Mouse (Mus musculus) adrenal gland, postnatal 4 days (tissue): ENCODE data around the gene Sh3d19. TPM values are rescaled to one million over a fixed set of nuclear protein-coding genes. Genes with fewer than 3 reads are reported as not detected.

Experiments used
- DNase-seq, 2 experiments: peaks; one replicate each; pipeline ENCODE4 v3.0.0; 2021 to 2022; ENCODE audit warnings: low spot score in 2 of 2, mixed read lengths in 2 of 2
- total RNA-seq, 2 experiments: library from RNA; stranded (reverse); gene quantifications; 2 replicates each; pipeline ENCODE4 v1.2.3; 2021

Sh3d19 gene
- total RNA-seq, 2 experiments from 2014 or later = 27.0 to 29.3 TPM

GRCm38 (mm10) chr3:86025341-86026137, 54.6 kb downstream of the Sh3d19 start:
- DNase-seq = no peak

DNA sequence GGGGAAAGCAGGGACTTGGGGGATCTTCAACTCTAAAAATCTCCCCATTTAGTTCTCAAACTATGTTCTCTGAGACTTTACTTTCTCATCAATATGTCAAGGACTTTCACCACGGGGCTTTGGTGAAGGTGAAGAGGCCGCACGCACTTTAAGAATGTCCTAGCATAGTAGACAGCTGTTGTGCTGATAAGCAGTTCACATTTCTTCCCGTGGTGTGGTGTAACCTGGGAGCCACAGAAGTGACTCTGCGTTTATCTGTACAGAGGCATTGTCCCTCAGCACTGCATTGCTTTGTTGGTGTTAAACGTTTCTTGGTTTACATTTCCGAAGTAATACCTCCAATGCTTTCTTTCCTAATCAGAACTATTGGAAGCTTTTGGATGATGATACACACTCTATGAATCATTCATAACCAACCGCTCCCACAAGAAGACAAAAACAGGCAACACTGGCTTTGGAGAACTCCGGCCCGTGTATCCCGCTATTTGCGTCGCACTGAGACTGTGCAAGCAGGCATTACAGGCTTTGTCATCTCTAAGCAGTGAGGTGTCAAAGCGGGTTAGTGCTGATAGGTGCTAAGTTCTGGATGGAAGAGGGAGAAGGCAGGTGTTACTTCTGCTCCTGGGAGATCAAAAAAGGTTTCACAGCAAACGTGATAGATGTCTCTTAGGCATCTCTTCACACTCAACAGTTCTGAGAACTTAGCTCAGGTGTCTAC, 57.9 kb downstream of the Sh3d19 start:
- DNase-seq = no peak

- DNase-seq = no peak
Observed at GRCm38 (mm10) chr3:86030566-86030965, 59.7 kb downstream of the Sh3d19 start.

GRCm38 (mm10) chr3:86033455-86034090, 62.7 kb downstream of the Sh3d19 start:
- DNase-seq = no peak

DNA sequence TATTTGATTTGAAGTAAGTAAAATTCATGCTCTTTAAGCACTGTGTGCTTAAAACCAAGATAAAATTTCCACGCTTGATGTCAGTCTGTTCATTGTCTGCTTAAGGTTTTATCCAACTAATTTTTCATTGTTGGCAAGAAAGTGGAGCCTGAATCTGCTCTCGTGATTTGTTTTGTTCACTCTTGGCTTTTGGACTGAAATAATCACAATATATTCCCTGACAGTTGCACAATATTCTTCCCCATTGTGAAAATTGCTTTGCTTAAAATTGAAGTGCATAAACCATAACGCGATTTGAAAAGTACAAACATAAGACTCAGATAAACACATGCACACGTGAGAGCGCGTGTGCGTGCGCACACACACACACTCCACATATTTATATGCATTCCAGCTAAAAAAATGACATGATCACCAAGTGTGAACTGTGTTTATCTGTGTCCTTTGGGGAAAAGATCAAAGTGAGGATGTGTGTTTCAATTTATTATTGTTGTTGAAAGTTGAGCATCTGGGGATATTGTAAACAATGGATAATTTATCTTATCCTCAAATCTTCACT, 67.1 kb downstream of the Sh3d19 start:
- DNase-seq = no peak

DNA sequence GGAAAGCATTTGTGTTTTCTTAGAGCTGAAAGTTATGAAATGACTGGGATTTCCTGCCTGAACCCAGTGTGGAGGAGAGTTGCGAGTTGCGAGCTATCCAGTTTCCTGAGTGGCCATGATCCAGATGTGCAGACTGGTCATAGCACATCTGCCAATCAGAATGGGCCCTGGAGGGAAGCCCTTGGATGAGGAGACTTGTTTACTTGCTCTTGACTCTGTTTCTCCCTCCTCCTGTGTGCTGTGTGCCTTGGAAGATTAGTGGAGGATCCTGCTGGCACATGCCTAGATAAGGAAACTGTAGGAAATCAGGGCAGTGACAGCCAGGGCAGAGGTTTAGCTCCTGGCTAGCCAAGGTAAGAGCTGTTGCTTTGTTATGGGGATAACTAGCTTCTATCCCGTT, 67.7 kb downstream of the Sh3d19 start:
- DNase-seq = no peak

GRCm38 (mm10) chr3:86040286-86041201, 69.6 kb downstream of the Sh3d19 start:
- no peak for DNase-seq

- DNase-seq = no peak
Observed at GRCm38 (mm10) chr3:86047686-86048408, 76.9 kb downstream of the Sh3d19 start.

GRCm38 (mm10) chr3:86049041-86049440, 78.1 kb downstream of the Sh3d19 start:
- no peak for DNase-seq

DNA sequence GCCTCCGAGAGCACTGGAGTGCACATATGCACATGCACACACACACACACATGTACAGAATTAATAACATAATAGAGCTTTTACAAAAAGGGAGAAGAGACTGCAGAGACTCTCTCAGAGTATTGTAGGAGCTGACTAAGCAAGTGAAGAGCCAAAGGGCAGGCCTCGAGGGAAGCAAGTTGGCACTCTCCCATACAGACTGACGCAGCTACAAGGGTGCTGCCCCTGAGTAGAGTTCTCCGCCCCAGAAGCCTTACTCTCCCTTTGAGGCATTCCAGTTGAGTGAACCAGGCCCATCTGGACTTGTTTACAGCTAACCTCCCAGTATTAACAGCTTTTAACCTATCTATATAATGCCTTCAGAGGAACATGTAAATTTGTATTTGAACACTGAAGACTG, 85.8 kb downstream of the Sh3d19 start:
- DNase-seq = peak in 1 of 2 experiments; percentile 14

DNA sequence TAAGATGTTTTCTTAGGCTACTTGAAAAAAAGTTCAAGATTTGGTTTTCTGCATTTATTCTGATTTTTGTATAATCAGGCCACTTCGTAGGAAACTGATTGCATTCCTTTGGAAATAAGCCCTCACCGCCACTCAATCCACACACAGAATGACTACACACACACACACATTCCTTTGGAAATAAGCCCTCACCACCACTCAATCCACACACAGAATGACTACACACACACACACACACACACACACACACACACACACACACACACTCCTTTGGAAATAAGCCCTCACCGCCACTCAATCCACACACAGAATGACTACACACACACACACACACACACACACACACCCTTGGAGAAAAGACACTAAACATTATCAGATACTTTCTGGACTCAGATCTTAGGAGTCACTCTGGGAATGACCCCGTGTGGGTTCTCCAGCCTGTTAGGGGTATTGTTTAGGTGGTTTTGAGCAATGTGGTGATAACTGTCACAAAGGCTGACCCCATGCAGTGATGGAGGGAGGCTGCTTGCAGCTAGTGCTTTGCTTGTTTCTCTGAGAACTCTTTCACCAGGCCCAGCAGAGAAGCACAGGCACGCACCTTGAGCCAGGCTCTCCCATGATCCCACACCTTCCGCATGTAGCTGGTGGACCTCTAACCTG, 86.7 kb downstream of the Sh3d19 start:
- DNase-seq = no peak

- no peak for DNase-seq
Observed at GRCm38 (mm10) chr3:86069646-86070250, 98.8 kb downstream of the Sh3d19 start.

DNA sequence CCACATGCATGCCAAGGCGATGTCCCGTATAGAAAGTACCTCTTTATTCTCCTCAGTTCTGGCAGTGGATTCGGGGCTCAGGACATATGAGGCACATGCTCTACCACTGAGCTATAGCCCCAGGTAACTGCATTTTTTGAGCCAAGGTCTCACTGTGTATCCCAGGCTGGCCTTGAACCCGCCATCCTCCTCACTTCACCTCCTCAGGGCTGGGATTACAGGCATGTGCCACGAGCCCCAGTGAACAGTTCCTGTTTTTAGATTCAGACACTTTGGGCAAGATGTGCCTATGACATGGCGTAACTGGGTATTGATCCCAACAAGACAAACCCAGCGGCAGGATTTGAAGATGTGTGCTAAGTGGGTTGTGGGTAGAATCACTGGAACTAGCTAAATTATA, 99.9 kb downstream of the Sh3d19 start:
- no peak for DNase-seq

GRCm38 (mm10) chr3:86072066-86072465, 101.2 kb downstream of the Sh3d19 start:
- no peak for DNase-seq

DNA sequence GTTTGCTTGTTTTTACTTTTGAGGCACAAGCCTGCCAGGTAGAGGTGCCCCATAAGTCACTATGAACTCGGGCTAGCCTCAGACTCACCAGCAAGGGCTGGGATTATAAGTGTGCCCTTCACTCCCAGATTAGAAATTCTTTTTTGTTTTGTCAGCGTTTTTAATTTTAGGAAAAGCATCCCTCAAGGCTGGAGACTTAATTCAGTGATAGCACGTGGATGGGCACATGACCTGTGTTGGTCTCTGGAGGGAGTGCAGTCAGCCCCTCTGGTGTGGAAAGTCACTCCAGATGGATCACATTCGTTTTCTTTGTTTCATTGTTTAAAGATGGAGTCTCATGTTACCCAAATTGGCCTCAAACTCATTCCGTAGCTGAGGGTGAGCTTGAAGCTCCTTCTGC, 102.0 kb downstream of the Sh3d19 start:
- no peak for DNase-seq

DNA sequence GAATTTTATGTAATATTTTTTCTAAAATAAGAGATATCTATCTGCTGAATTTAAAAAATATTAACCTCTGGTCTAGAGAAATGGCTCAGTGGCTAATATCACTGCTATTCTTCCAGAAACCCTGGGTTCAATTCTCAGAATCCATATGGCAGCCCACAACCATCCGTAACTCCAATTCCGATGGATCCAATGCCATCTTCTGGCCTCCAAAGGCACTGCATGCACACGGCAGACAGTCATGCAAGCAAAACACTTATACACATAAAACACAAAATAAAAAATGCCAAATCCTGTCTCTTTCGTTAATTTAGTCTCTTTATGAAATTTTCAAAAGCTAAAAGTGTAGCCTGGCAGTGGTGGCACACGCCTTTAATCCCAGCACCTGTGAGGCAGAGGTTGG, 104.7 kb downstream of the Sh3d19 start:
- DNase-seq = no peak

- DNase-seq = no peak
Observed at GRCm38 (mm10) chr3:86076511-86077283, 105.8 kb downstream of the Sh3d19 start.

DNA sequence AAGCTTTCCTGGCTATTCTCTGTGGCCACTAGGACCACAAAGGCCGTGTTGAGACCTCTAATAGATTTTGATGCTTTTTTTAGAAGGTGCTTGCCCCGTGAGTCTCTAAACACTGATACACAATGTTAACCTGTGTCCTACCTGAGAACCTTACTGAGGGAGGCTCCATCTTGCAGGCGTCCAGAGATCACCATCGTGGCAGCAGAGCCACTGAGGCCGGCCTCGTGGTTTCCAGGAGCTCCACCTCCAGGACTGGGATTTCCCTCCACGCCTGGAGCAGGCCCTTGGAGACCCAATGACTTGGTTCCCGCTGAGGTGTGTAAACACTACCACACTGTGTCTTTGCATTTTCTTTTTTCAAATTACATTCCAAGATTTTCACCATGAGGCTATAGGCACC, 112.1 kb downstream of the Sh3d19 start:
- no peak for DNase-seq
